Mouse (Mus musculus) embryonic facial prominence, embryonic 12.5 days (tissue): Measurements from ENCODE around the gene Cyp2w1. TPM values are rescaled to one million over a fixed set of nuclear protein-coding genes. Genes with fewer than 3 reads are reported as not detected.
"Not testable (repeated sequence)": the region's sequence is repeated elsewhere in the genome, so short reads cannot be mapped to it uniquely, and the experiment has no call there.

ENCODE experiments used
- ATAC-seq: fragments of 200-750 bp; cut with Nextera tagmentation; 2 replicates; pipeline ENCODE4 v1.8.0; 2017; ENCODE audit not compliant: insufficient number of reproducible peaks, insufficient read depth, low FRiP score, low TSS enrichment
- H3K27ac ChIP-seq: fragments of 300-500 bp; sonication (generic); 2 replicates; pipeline ENCODE4 v1.5.1; 2016; ENCODE audit warnings: mild to moderate bottlenecking
- H3K27me3 ChIP-seq: fragments of 300-500 bp; sonication (generic); 2 replicates; pipeline ENCODE4 v1.6.1; 2016; ENCODE audit warnings: mild to moderate bottlenecking, moderate library complexity
- H3K36me3 ChIP-seq: fragments of 300-500 bp; sonication (generic); 2 replicates; pipeline ENCODE4 v1.6.1; 2016; ENCODE audit warnings: mild to moderate bottlenecking
- H3K4me1 ChIP-seq: fragments of 300-500 bp; sonication (generic); 2 replicates; pipeline ENCODE4 v1.6.1; 2016
- H3K4me2 ChIP-seq: fragments of 300-500 bp; sonication (generic); replicated peaks from 2 replicates; pipeline ENCODE4 v1.6.1; 2016; ENCODE audit warnings: mild to moderate bottlenecking, moderate library complexity
- H3K4me3 ChIP-seq: fragments of 300-500 bp; sonication (generic); 2 replicates; pipeline ENCODE4 v1.5.1; 2016; ENCODE audit warnings: mild to moderate bottlenecking
- H3K9ac ChIP-seq: fragments of 300-500 bp; sonication (generic); 2 replicates; pipeline ENCODE4 v1.6.1; 2016; ENCODE audit warnings: mild to moderate bottlenecking, moderate library complexity
- H3K9me3 ChIP-seq: fragments of 300-500 bp; sonication (generic); 2 replicates; pipeline ENCODE4 v1.6.1; 2016; ENCODE audit warnings: mild to moderate bottlenecking, moderate library complexity
- WGBS: fragments of 180-500 bp; shearing (Covaris S2); methylation state at CpG from one replicate; pipeline ENCODE4 v1.1.7; 2016; 5-methylcytosine and 5-hydroxymethylcytosine counted together
- polyA plus RNA-seq: library from polyadenylated mRNA; unstranded; fragments of >200 nt; fragmentation: Nextera tagmentation; extraction: Ambion mirVana; gene quantifications from 2 replicates; pipeline ENCODE4 v1.2.1, GENCODE M21; 2016

Cyp2w1 gene
- polyA plus RNA-seq, 1 experiment from 2014 or later, result 2.6 TPM

GRCm38 (mm10) chr5:139389676-139390061 is 37.3 kb downstream of the Cyp2w1 start:
- Histone ChIP-seq H3K4me2 (no peak overlapping the region), H3K36me3 (no peaks in the 10 kb centered on the region), H3K27me3 (no peaks in the 10 kb centered on the region), H3K9me3 (no peaks in the 10 kb centered on the region), H3K4me1 (peaks cover 34% of the 10 kb centered on the region), H3K4me3 (no peak overlapping the region), H3K9ac (0 out of 2 replicates have a peak overlapping the region, but pooled peaks have one; percentile 10), H3K27ac (peak overlapping the region; percentile 73)
- ATAC-seq, result 0 out of 2 replicates have a peak, but pooled peaks have one; percentile 50
- WGBS, result 28% methylated on average over 6 of the region's 6 CpGs

- WGBS, result 82% methylated on average over 5 of the region's 5 CpGs
- not testable (repeated sequence) for H3K27me3 ChIP-seq, H3K9ac ChIP-seq, H3K9me3 ChIP-seq, H3K4me3 ChIP-seq, H3K4me2 ChIP-seq, H3K36me3 ChIP-seq, H3K27ac ChIP-seq, ATAC-seq
- H3K4me1 ChIP-seq, result peaks cover 34% of the 10 kb centered on the region
These were observed 38.1 kb downstream of the Cyp2w1 start for GRCm38 (mm10) chr5:139390324-139391119.

- no peak for ATAC-seq
- Histone ChIP-seq H3K9ac (no peak overlapping the region), H3K4me2 (no peak overlapping the region; the same call in 1 of the 2 replicates), H3K4me1 (peaks cover 34% of the 10 kb centered on the region), H3K4me3 (no peak overlapping the region), H3K36me3 (no peaks in the 10 kb centered on the region), H3K27me3 (no peaks in the 10 kb centered on the region), H3K9me3 (no peaks in the 10 kb centered on the region), H3K27ac (no peak overlapping the region)
- WGBS, result 77% methylated on average over 11 of the region's 11 CpGs
These were observed 39.0 kb downstream of the Cyp2w1 start for GRCm38 (mm10) chr5:139391309-139391990.

GRCm38 (mm10) chr5:139392219-139393196 is 40.1 kb downstream of the Cyp2w1 start:
- H3K27me3 ChIP-seq, result no peaks in the 10 kb centered on the region
- H3K4me2 ChIP-seq, result no peak overlapping the region
- no peak overlapping the region for H3K27ac ChIP-seq
- H3K4me1 ChIP-seq, result peaks cover 32% of the 10 kb centered on the region
- ATAC-seq, result no peak
- H3K36me3 ChIP-seq, result no peaks in the 10 kb centered on the region
- H3K4me3 ChIP-seq, result no peak overlapping the region
- no peaks in the 10 kb centered on the region for H3K9me3 ChIP-seq
- 95% methylated on average over 37 of the region's 37 CpGs for WGBS
- no peak overlapping the region for H3K9ac ChIP-seq

GRCm38 (mm10) chr5:139393197-139393588 is 40.8 kb downstream of the Cyp2w1 start:
- 88% methylated on average over 16 of the region's 16 CpGs for WGBS
- Histone ChIP-seq H3K4me2 (no peak overlapping the region), H3K9ac (no peak overlapping the region), H3K27ac (no peak overlapping the region), H3K4me3 (no peak overlapping the region), H3K27me3 (no peaks in the 10 kb centered on the region), H3K4me1 (peaks cover 25% of the 10 kb centered on the region), H3K36me3 (no peaks in the 10 kb centered on the region), H3K9me3 (no peaks in the 10 kb centered on the region)
- ATAC-seq, result no peak

GRCm38 (mm10) chr5:139394399-139394798 is 42.0 kb downstream of the Cyp2w1 start:
- Histone ChIP-seq H3K4me1 (peaks cover 15% of the 10 kb centered on the region), H3K4me2 (no peak overlapping the region), H3K9ac (no peak overlapping the region), H3K9me3 (no peaks in the 10 kb centered on the region), H3K36me3 (no peaks in the 10 kb centered on the region), H3K4me3 (no peak overlapping the region), H3K27me3 (no peaks in the 10 kb centered on the region), H3K27ac (no peak overlapping the region)
- 58% methylated on average over 7 of the region's 7 CpGs for WGBS
- ATAC-seq, result no peak

GRCm38 (mm10) chr5:139395528-139395927 is 43.1 kb downstream of the Cyp2w1 start:
- 93% methylated on average over 4 of the region's 4 CpGs for WGBS
- H3K4me1 ChIP-seq, result peaks cover 6% of the 10 kb centered on the region; the same call in 1 of the 2 replicates
- no peaks in the 10 kb centered on the region for H3K36me3 ChIP-seq
- no peaks in the 10 kb centered on the region for H3K9me3 ChIP-seq
- ATAC-seq, result no peak
- H3K27ac ChIP-seq, result no peak overlapping the region
- no peak overlapping the region for H3K4me2 ChIP-seq
- H3K9ac ChIP-seq, result no peak overlapping the region
- H3K4me3 ChIP-seq, result no peak overlapping the region
- no peaks in the 10 kb centered on the region for H3K27me3 ChIP-seq

- ATAC-seq, result no peak; the same call in 1 of the 2 replicates
- whole genome bisulfite sequencing, result 85% methylated on average over 4 of the region's 4 CpGs
These were observed 45.0 kb downstream of the Cyp2w1 start for GRCm38 (mm10) chr5:139397359-139397916.

GRCm38 (mm10) chr5:139397959-139398753 is 45.7 kb downstream of the Cyp2w1 start:
- no peaks in the 10 kb centered on the region for H3K36me3 ChIP-seq
- peaks cover 3% of the 10 kb centered on the region; the same call in 1 of the 2 replicates for H3K4me1 ChIP-seq
- H3K9me3 ChIP-seq, result no peaks in the 10 kb centered on the region
- no peak overlapping the region for H3K9ac ChIP-seq
- WGBS, result 43% methylated on average over 5 of the region's 5 CpGs
- H3K27ac ChIP-seq, result no peak overlapping the region
- no peaks in the 10 kb centered on the region for H3K27me3 ChIP-seq
- no peak for ATAC-seq
- no peak overlapping the region for H3K4me3 ChIP-seq
- no peak overlapping the region for H3K4me2 ChIP-seq

More at GRCm38 (mm10) chr5:139397359-139397916, 45.0 kb downstream of the Cyp2w1 start:
- Histone ChIP-seq H3K4me2 (no peak overlapping the region), H3K27ac (no peak overlapping the region), H3K27me3 (no peaks in the 10 kb centered on the region), H3K4me1 (peaks cover 3% of the 10 kb centered on the region; the same call in 1 of the 2 replicates), H3K4me3 (no peak overlapping the region), H3K9ac (no peak overlapping the region), H3K9me3 (no peaks in the 10 kb centered on the region), H3K36me3 (no peaks in the 10 kb centered on the region)

GRCm38 (mm10) chr5:139398786-139399185 is 46.4 kb downstream of the Cyp2w1 start:
- no peak overlapping the region for H3K4me3 ChIP-seq
- no peak overlapping the region for H3K9ac ChIP-seq
- no peak overlapping the region for H3K27ac ChIP-seq
- no peak for ATAC-seq
- H3K9me3 ChIP-seq, result no peaks in the 10 kb centered on the region
- WGBS, result 83% methylated on average over 5 of the region's 5 CpGs
- H3K4me1 ChIP-seq, result peaks cover 3% of the 10 kb centered on the region; the same call in 1 of the 2 replicates
- no peaks in the 10 kb centered on the region for H3K36me3 ChIP-seq
- no peaks in the 10 kb centered on the region for H3K27me3 ChIP-seq
- no peak overlapping the region for H3K4me2 ChIP-seq
